Mouse (Mus musculus): ENCODE results near the gene Slc27a5. TPM values are rescaled to one million over a fixed set of nuclear protein-coding genes. Genes with fewer than 3 reads are reported as not detected.

Gene Slc27a5
- polyA plus RNA-seq, 1 experiment from 2014 or later = 17.2 TPM

DNA sequence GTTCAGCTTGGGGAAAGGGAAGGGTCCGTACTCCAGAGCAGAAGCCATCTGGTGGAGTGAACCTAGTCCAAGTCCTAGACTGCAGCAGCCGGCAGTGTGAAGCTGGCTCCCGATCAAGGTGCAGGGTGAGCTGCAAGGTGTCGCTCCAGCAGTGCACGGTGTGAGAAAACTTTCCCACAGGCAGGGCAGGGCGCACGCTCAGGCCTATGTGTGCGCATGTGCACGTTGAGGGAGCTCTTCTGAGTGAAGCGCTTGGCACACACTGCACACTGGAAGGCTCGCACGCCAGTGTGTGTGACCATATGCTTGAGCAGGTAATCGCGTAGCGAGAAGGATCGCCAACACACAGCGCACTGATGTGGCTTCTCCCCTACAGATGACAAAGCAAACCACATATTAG is 8.0 kb upstream of the Slc27a5 start:
- no peaks in the 10 kb centered on the region for H3K9me3 ChIP-seq (replicated peaks)
- H3K36me3 ChIP-seq (replicated peaks) = peaks cover 41% of the 10 kb centered on the region
- no peak overlapping the region for H3K4me3 ChIP-seq (replicated peaks)
- WGBS (ENCODE audit: insufficient replicate concordance) = 90% methylated on average over 17 of the region's 17 CpGs
- no peaks in the 10 kb centered on the region for H3K27me3 ChIP-seq
- no peak overlapping the region for H3K9ac ChIP-seq
- ATAC-seq (ENCODE audit: insufficient read depth) = no peak
- H3K4me1 ChIP-seq (replicated peaks) = peaks cover 24% of the 10 kb centered on the region
- no peak overlapping the region for H3K4me2 ChIP-seq
- H3K27ac ChIP-seq (replicated peaks) = no peak overlapping the region

DNA sequence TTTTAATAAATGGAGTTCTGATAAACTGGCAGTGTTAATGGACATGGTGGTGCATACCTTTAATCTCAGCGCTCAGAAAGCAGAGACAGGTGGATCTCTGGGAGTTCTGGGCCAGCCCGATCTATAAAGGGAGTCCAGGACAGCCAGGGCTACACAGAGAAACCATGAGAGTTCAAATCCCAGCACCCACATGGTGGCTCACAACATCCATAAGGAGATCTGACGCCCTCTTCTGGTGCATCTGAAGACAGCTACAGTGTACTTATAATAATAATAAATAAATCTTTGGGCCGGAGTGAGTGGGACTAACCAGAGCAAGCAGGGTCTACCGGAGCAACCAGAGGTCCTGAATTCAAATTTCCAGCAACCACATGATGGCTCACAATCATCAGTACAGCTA is 5.4 kb upstream of the Slc27a5 start:
- no peak overlapping the region for H3K4me3 ChIP-seq (replicated peaks)
- H3K9ac ChIP-seq = no peak overlapping the region
- ATAC-seq (ENCODE audit: insufficient read depth) = no peak
- 69% methylated on average over 5 of the region's 5 CpGs for WGBS (ENCODE audit: insufficient replicate concordance)
- H3K9me3 ChIP-seq (replicated peaks) = no peaks in the 10 kb centered on the region
- peaks cover 40% of the 10 kb centered on the region for H3K36me3 ChIP-seq (replicated peaks)
- peaks cover 4% of the 10 kb centered on the region for H3K4me1 ChIP-seq (replicated peaks)
- H3K27ac ChIP-seq (replicated peaks) = no peak overlapping the region
- H3K4me2 ChIP-seq = no peak overlapping the region
- no peaks in the 10 kb centered on the region for H3K27me3 ChIP-seq

DNA sequence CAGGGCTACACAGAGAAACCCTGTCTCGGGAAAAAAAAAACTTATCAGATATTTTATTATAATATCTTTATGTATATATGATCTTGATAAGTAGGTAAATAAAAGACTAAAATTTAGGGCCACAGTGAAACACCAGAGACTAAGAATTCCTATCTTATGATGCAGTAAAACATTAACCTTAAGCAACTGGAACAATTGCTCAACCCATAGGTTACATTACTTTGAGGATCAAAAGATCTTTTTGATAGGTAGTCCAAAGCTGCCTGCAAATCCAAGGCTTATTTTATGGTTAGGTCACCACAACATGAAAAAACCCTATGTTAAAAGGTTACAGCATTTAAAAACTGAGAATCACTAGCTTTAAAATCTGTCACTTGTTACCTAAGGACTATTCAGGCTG is 3.6 kb upstream of the Slc27a5 start:
- 31% methylated on average over 1 of the region's 1 CpGs for WGBS (ENCODE audit: insufficient replicate concordance)
- Histone ChIP-seq H3K4me3 (replicated peaks) (no peak overlapping the region), H3K4me1 (replicated peaks) (no peaks in the 10 kb centered on the region), H3K36me3 (replicated peaks) (peaks cover 22% of the 10 kb centered on the region), H3K9ac (no peak overlapping the region), H3K27ac (replicated peaks) (no peak overlapping the region), H3K9me3 (replicated peaks) (no peaks in the 10 kb centered on the region), H3K27me3 (no peaks in the 10 kb centered on the region; the same call in 1 of the 2 replicates), H3K4me2 (no peak overlapping the region)
- ATAC-seq (ENCODE audit: insufficient read depth) = no peak

DNA sequence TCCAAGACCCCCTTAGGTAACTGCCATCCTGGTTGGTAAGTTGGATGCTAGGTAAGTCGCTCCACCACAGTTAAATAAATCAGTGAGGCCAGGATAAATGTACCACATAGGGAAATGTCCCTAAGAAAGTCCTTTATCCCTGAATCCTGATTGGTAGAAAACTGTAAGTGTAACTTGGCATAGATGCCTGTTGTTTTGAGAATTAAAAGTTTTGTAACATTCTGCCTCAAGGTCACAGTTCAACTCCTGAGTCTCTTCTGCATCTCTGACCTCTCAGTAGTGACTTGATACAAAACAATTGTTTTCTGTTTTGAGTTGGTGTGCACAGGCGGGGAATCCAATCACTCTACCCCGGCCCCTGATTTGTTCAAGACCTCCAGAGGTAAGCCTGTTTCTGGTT is 859 bp upstream of the Slc27a5 start, which contains the start of gene Trim28:
Gene Trim28 (plus strand): TSS at position 264 of the 400 bp plus-strand sequence.
- no peak within 1 kb of the TSS for H3K27ac ChIP-seq (replicated peaks)
- WGBS (ENCODE audit: insufficient replicate concordance) = 66% methylated on average over 3 of the region's 3 CpGs
- H3K4me2 ChIP-seq = 0 out of 2 replicates have a peak within 1 kb of the TSS, but pooled peaks have one; percentile 41
- ATAC-seq (ENCODE audit: insufficient read depth) = no peak
- H3K9me3 ChIP-seq (replicated peaks) = no peaks in the 10 kb centered on the region
- H3K4me1 ChIP-seq (replicated peaks) = no peaks in the 10 kb centered on the region
- H3K27me3 ChIP-seq = no peaks in the 10 kb centered on the region; the same call in 1 of the 2 replicates
- no peak within 1 kb of the TSS; the same call in 1 of the 2 replicates for H3K4me3 ChIP-seq (replicated peaks)
- H3K36me3 ChIP-seq (replicated peaks) = peaks cover 1% of the 10 kb centered on the region; the same call in 1 of the 2 replicates
- H3K9ac ChIP-seq = no peak within 1 kb of the TSS

DNA sequence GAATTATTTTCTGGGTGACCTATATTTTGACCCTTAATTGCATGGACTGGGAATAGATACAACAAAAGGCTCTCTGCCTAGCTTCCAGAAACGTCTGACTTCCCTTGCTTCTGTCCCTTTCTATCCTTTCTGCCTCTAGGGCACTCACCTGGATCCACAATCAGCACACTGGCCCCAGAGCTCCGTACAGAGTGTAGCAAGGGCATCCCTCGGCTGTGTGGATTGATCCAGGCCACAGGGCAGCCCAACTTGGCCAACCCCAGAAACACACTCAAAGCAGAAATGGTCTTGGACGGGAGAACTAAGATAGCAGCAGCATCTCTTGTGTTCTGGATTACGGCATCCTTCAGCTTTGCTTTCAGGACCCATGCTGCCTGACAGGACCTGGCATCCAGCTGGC is 762 bp downstream of the Slc27a5 start:
- 0 out of 2 replicates have a peak overlapping the region, but pooled peaks have one; percentile 18 for H3K9ac ChIP-seq

DNA sequence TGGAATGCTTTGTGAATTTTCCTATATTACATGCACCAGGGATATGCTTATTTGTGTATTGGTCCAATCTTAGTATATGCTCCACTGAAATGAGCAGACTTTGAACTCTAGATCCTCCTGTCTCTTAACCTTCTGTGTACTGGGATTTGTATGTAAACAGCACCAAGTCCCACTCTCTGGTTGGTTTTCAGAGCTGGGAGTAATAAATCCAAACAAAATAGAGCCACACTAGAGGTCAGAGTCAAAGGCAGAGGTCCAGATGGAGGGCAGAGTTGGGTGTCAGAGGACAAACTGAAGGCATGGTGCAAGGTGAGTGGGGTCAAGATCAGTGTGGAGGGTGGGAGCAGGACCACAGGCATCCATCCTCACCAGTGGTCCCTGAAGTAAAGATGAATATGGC is 2.1 kb downstream of the Slc27a5 start:
- no peak for ATAC-seq (ENCODE audit: insufficient read depth)

More for the DNA sequence above, 762 bp downstream of the Slc27a5 start:
- WGBS (ENCODE audit: insufficient replicate concordance) = 48% methylated on average over 5 of the region's 5 CpGs
- Histone ChIP-seq H3K9me3 (replicated peaks) (no peaks in the 10 kb centered on the region), H3K4me3 (replicated peaks) (no peak overlapping the region), H3K27me3 (no peaks in the 10 kb centered on the region; the same call in 1 of the 2 replicates), H3K4me2 (peak overlapping the region; percentile 41), H3K4me1 (replicated peaks) (no peaks in the 10 kb centered on the region), H3K36me3 (replicated peaks) (no peaks in the 10 kb centered on the region), H3K27ac (replicated peaks) (no peak overlapping the region)
- ATAC-seq (ENCODE audit: insufficient read depth) = no peak

DNA sequence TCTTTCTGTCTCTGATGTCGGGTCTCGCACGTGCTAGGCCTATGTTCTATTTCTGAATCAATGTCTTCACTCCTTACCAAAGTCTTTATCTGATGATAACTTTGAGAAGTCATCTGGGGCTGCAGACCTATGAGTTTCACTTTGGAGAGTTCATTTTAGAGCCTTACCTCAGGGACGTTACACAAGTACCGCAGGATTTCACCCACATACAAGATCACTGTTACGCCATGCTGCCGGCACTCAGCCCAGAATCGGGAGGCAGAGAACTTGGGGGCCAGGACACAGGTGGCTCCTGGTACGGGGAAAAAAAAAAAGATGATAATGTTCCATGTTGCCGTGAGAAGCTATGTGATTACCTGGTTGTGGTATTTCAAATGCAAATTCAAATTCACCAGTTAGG is 4.8 kb downstream of the Slc27a5 start:
- no peaks in the 10 kb centered on the region; the same call in 1 of the 2 replicates for H3K27me3 ChIP-seq
- 70% methylated on average over 10 of the region's 10 CpGs for WGBS (ENCODE audit: insufficient replicate concordance)
- H3K4me2 ChIP-seq = no peak overlapping the region
- no peak for ATAC-seq (ENCODE audit: insufficient read depth)
- no peak overlapping the region for H3K9ac ChIP-seq
- H3K27ac ChIP-seq (replicated peaks) = no peak overlapping the region
- H3K4me1 ChIP-seq (replicated peaks) = peaks cover 6% of the 10 kb centered on the region
- no peaks in the 10 kb centered on the region for H3K36me3 ChIP-seq (replicated peaks)
- no peaks in the 10 kb centered on the region for H3K9me3 ChIP-seq (replicated peaks)
- no peak overlapping the region for H3K4me3 ChIP-seq (replicated peaks)

More for the DNA sequence above, 2.1 kb downstream of the Slc27a5 start:
- H3K4me3 ChIP-seq (replicated peaks) = no peak overlapping the region
- no peak overlapping the region for H3K4me2 ChIP-seq
- no peaks in the 10 kb centered on the region; the same call in 1 of the 2 replicates for H3K27me3 ChIP-seq
- H3K4me1 ChIP-seq (replicated peaks) = no peaks in the 10 kb centered on the region
- H3K9ac ChIP-seq = no peak overlapping the region
- H3K9me3 ChIP-seq (replicated peaks) = no peaks in the 10 kb centered on the region
- peak overlapping the region; percentile 19; the same call in 1 of the 2 replicates for H3K27ac ChIP-seq (replicated peaks)
- no peaks in the 10 kb centered on the region for H3K36me3 ChIP-seq (replicated peaks)

DNA sequence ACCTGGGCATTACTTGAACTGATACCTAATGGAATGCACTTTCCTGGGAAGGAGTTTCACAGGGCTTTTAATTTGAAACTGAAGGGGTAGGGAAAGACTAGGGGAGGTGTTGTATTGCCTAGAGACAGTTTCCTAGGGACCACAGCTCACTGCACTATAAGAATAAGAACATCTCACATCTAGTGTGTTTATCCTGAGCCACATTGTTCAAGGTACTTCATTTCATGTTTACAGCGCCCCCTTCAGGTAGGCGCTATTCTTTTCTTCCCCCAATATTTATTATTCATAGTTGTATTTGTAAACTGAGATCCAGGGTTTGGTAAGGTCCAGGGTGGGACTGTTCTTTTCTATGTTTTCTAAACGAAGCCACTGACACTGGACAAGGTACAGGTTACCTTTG is 5.8 kb downstream of the Slc27a5 start:
- no peak for ATAC-seq (ENCODE audit: insufficient read depth)
- H3K27ac ChIP-seq (replicated peaks) = no peak overlapping the region

DNA sequence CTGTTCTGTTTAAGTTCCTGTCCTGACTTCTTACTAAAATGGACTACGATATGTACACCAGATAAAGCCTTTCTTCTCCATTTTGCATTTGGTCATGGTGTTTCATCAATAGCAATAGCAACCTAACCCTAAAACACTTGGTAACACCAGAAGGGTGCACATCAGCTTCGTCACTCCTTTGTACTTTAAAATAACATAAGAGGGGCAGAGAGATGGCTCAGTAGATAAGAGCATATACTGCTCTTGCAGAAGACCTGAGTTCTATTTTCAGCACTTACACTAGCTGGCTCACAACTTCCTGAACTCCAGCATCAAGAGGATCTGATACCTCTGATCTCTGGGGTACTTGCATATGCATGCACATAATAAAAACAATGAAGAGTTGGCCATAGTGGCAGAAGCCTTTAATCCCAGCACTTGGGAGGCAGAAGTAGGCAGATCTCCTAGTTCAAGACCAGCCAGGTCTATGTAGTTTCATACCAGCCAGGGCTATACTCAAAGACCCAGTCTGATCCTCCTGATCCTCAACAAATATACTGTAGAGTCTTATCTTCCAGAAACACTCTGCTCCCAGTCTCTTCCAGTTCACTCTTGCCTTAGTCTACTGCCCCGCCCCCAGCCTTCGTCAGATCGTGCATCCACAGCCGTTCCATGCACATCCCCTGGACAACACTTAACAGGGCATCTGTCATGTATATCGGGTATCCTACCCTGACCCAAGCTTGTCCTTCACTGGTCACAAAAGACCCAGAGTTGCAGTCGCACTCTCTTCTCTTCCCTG is 10.4 kb downstream of the Slc27a5 start:
- 40% methylated on average over 8 of the region's 8 CpGs for WGBS (ENCODE audit: insufficient replicate concordance)
- H3K27ac ChIP-seq (replicated peaks) = peak overlapping the region; percentile 66
- no peaks in the 10 kb centered on the region for H3K36me3 ChIP-seq (replicated peaks)
- H3K4me1 ChIP-seq (replicated peaks) = peaks cover 39% of the 10 kb centered on the region
- no peaks in the 10 kb centered on the region for H3K9me3 ChIP-seq (replicated peaks)
- H3K4me2 ChIP-seq = peak overlapping the region; percentile 29; the same call in 1 of the 2 replicates
- no peak overlapping the region for H3K4me3 ChIP-seq (replicated peaks)
- H3K27me3 ChIP-seq = no peaks in the 10 kb centered on the region
- ATAC-seq (ENCODE audit: insufficient read depth) = peak; percentile 80
- H3K9ac ChIP-seq = peak overlapping the region; percentile 40; the same call in 1 of the 2 replicates

More for the DNA sequence above, 5.8 kb downstream of the Slc27a5 start:
- Histone ChIP-seq H3K9me3 (replicated peaks) (no peaks in the 10 kb centered on the region), H3K27me3 (no peaks in the 10 kb centered on the region; the same call in 1 of the 2 replicates), H3K36me3 (replicated peaks) (no peaks in the 10 kb centered on the region), H3K9ac (no peak overlapping the region), H3K4me1 (replicated peaks) (peaks cover 16% of the 10 kb centered on the region), H3K4me2 (no peak overlapping the region), H3K4me3 (replicated peaks) (no peak overlapping the region)
- 2% methylated on average over 3 of the region's 3 CpGs for WGBS (ENCODE audit: insufficient replicate concordance)

DNA sequence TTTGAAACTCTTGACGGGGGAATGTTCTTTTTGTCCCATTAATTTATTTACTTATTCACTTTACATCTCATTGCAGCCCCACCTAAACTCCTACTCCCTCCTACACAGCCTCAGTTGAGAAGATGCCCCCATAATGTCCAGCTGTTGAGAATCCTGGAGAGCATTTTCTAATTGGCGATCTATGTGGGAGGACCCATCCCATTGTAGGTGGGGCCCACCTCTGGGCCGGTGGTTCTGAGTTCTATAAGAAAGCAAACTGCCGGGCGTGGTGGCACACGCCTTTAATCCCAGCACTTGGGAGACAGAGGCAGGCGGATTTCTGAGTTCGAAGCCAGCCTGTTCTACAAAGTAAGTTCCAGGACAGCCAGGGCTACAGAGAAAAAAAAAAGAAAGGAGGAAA is 11.1 kb downstream of the Slc27a5 start:
- no peak overlapping the region for H3K9ac ChIP-seq
- no peaks in the 10 kb centered on the region for H3K27me3 ChIP-seq
- H3K27ac ChIP-seq (replicated peaks) = peak overlapping the region; percentile 66; the same call in 1 of the 2 replicates
- H3K36me3 ChIP-seq (replicated peaks) = no peaks in the 10 kb centered on the region
- H3K9me3 ChIP-seq (replicated peaks) = no peaks in the 10 kb centered on the region
- no peak overlapping the region for H3K4me2 ChIP-seq
- peaks cover 39% of the 10 kb centered on the region for H3K4me1 ChIP-seq (replicated peaks)
- H3K4me3 ChIP-seq (replicated peaks) = no peak overlapping the region
- WGBS (ENCODE audit: insufficient replicate concordance) = 66% methylated on average over 8 of the region's 8 CpGs
- ATAC-seq (ENCODE audit: insufficient read depth) = no peak

DNA sequence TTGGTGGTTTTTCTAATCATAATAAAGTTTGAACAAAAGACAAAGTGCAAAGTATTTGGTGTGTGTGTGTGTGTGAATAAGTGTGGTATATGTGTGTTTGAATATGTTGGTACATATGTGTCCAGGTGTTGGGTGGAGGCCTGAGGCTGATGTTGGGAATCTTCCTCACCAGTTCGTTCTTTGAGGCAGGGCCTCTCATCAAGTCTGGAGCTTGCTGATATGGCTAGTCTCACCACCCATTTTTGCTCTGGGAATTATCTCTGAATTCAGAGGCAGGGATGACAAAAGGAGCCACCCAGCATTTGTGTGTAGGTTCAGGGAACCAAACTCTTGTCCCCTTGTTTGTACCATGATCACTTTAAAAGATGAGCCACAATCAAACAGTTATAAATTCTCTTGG is 12.3 kb downstream of the Slc27a5 start:
- Histone ChIP-seq H3K4me3 (replicated peaks) (no peak overlapping the region), H3K27me3 (no peaks in the 10 kb centered on the region), H3K4me1 (replicated peaks) (peaks cover 39% of the 10 kb centered on the region), H3K36me3 (replicated peaks) (no peaks in the 10 kb centered on the region), H3K9me3 (replicated peaks) (no peaks in the 10 kb centered on the region), H3K9ac (no peak overlapping the region), H3K27ac (replicated peaks) (0 out of 2 replicates have a peak overlapping the region, but pooled peaks have one; percentile 53), H3K4me2 (no peak overlapping the region)
- peak; percentile 55 for ATAC-seq (ENCODE audit: insufficient read depth)
- WGBS (ENCODE audit: insufficient replicate concordance) = 21% methylated on average over 1 of the region's 1 CpGs
